Mouse (Mus musculus) CD4-positive, CD25-positive, alpha-beta regulatory T cell, adult 4 months (primary cell): ENCODE results near the gene Slc16a4. TPM values are rescaled to one million over a fixed set of nuclear protein-coding genes. Genes with fewer than 3 reads are reported as not detected.
A peak's percentile ranks its signal among the peaks of the same experiment; 100 is the strongest.

ENCODE experiments used
- ATAC-seq: one replicate; pipeline ENCODE4 v1.8.0; 2017
- polyA plus RNA-seq, 2 experiments: library from polyadenylated mRNA; unstranded; fragments of 100-300 nt; shearing (Covaris generic); gene quantifications; one replicate each; pipeline ENCODE4 v1.2.1; 2017

The Slc16a4 gene
- 1 to 10 TPM; 1.5 to 1.9 TPM for polyA plus RNA-seq

DNA sequence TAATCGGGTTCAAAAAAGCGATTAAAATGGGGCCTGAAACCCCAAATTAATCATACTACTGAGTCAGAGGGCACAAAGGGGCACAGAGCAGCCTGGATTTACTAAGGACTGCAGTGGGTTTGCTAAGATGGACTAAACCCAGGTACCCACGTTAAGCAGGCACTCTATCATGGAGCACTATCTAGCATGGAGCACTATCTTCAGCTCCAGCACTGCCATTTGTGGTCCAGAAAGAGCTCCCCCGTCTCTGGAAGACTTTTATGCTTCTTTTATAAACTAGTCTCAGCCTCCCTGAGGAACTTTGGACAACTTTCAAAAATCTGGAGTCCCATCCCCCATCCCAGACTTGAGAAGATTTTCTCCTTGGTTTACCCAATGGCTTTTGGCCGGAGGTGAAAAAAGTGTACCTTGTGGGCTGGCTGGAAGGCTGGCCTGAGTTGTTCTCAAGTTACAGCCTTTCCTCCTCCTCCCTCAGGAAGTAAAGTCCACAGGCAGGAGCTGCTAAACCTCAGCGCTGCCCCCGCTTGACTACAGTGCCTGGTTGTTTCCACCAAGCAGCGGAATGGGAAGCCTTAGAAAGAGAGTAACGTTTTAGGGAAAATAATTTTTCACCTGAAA, at the start of gene Slc16a4:
Gene Slc16a4 (plus strand): TSS at position 467 of the 618 bp plus-strand sequence.
- ATAC-seq = no peak

GRCm38 (mm10) chr3:107241389-107242094, 49.5 kb upstream of the Slc16a4 start:
- no peak for ATAC-seq

GRCm38 (mm10) chr3:107246876-107247275, 44.2 kb upstream of the Slc16a4 start:
- no peak for ATAC-seq

GRCm38 (mm10) chr3:107249042-107249441, 42.0 kb upstream of the Slc16a4 start:
- no peak for ATAC-seq

GRCm38 (mm10) chr3:107250320-107250719, 40.7 kb upstream of the Slc16a4 start:
- no peak for ATAC-seq

DNA sequence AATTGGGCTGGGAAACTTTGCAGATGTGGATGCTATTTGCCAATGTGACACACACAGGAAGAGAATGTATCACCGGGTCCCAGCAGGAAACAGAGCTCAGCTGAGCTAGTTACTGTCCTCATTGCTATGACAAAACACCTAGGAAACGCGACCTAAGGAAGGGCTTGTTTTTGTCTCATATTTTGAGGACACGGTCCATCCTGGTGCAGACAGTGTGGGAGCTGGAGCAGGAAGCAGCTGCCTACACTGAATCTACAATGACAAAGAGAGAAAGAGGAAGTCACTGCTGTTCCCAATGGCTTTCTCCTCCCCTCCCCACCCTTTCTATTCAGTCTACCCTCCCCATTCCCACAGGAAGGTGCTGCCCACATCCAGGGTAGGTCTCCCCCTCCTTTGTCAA, 39.0 kb upstream of the Slc16a4 start:
- peak; percentile 53 for ATAC-seq

GRCm38 (mm10) chr3:107253925-107254324, 37.1 kb upstream of the Slc16a4 start:
- no peak for ATAC-seq

GRCm38 (mm10) chr3:107255992-107256391, 35.0 kb upstream of the Slc16a4 start:
- ATAC-seq = no peak

DNA sequence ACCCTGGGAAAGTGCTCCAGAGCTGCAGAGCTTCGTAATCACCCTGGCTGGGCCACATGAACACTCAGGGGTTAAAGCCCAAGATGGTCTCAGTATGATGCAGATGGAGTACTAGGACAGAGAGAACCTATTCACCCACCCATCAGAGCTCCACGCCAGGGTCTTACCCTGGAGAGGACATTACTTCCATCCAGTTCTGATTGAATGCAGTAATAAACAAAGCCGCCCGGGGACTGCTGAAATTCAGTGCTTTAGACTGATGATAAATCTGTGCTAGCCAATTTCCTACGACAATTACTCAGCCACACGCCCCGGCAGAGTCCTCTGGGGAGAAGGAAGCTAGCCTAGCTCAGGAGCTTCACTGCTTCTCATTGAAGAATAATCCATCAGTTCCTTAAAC, 34.3 kb upstream of the Slc16a4 start:
- no peak for ATAC-seq

DNA sequence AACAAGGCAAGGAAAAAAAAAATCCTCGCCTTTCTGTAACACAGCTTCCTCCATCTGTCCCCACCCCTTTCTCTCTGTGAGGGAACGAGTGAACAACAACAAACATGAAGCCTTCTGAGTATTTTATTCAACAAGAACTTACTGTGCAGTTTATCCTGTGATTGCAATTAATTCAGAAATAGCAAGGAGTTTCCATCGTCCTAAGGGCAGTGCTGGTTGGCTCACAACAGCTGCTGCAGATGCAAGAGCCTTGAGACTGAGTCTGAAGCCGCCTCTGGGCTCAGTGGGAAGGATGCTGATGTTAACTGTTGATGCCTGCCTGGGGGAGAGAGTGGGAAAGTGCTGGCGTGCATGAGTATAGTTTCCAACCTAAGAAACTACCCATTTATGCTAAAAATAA, 33.1 kb upstream of the Slc16a4 start:
- no peak for ATAC-seq

DNA sequence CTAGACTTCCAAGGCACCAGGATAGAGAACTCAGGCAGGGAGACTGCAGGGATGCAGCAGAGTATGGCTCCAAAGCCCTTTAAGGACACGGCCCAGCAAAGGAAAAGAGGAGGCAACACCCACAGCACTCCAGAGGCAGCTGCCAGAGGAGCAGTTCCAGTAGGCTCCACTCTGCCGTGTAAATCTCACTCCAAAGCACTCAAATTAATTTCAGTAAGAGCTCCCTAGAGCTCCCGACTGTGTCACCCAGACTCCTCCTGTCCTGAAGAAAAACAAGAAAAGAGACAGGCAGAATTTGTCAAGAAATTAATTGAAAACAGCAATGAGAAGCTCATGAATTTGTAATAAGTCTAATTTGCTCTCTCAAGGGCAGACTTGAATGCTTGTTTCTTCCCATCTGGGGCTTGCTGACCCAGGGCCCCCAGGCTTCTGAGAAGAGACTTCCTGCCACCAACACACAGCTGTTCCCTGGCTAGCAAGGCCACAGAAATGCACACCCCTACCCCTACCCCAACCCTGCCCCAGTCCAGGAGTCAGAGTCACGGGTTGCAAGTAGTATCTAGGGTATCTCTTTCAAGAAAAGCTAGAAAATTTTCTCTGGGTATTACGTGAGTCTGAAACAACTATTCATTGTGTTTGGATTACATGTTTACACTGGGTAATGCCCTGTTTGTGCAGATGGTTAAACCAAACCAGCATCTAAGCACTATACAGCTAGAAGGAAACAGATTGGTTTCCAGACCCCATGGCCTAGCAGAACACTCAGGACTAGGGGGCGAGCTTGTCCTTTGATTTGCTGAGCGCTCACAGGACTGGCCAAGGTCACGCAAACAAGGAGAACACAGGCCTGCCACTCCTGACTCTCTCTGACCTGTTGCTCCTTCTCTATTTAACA, 29.8 kb upstream of the Slc16a4 start:
- no peak for ATAC-seq

GRCm38 (mm10) chr3:107261851-107262165, 29.2 kb upstream of the Slc16a4 start:
- ATAC-seq = no peak

GRCm38 (mm10) chr3:107266814-107267345, 24.1 kb upstream of the Slc16a4 start:
- no peak for ATAC-seq

- ATAC-seq = no peak
Observed at GRCm38 (mm10) chr3:107272433-107272832, 18.6 kb upstream of the Slc16a4 start.

- peak; percentile 87 for ATAC-seq
Observed at GRCm38 (mm10) chr3:107273820-107274219, 17.2 kb upstream of the Slc16a4 start.

DNA sequence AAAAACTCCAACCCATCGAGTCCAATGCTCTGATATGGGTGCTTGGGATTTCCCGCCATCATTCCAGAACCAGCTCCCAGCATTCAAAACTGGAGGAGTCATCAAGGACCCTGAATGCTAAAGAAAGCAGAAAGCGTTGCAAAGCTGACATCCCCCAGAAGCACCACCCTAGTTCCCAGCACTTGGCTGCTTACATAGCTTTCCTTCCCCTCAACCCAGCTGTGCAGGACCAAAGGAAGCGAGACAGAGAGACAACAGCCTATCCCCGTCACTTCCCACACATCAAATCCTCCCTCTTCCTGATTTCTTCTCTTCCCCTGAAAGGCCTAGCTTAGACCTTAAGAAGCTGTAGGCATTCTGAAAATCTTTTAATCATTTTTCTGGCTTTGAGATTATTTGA, 15.7 kb upstream of the Slc16a4 start:
- no peak for ATAC-seq

- no peak for ATAC-seq
Observed at GRCm38 (mm10) chr3:107275996-107276395, 15.0 kb upstream of the Slc16a4 start.

DNA sequence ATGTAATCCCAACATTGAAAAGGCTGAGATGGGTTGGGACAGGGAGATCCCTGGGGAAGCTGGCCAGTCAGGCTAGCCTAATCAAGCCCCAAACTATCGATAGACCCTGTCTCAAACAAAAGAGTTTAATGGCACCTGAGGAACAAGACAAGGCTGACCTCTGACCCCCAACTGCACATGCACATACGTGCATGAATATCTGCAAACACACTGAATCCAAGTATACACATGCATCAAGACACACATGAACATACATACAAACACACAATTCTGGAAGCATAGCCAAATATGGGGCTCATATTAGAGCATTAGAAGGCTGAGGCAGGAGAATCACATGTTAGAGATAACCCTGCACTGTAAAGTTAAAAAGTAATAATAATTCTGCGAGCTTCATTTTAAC, 14.4 kb upstream of the Slc16a4 start:
- no peak for ATAC-seq

- peak; percentile 90 for ATAC-seq
Observed at GRCm38 (mm10) chr3:107278479-107279269, 12.4 kb upstream of the Slc16a4 start, which contains the start of gene Lamtor5. TSS of gene Lamtor5 (plus strand) at chr3:107278858.

- no peak for ATAC-seq
Observed at GRCm38 (mm10) chr3:107286123-107286522, 4.9 kb upstream of the Slc16a4 start.

DNA sequence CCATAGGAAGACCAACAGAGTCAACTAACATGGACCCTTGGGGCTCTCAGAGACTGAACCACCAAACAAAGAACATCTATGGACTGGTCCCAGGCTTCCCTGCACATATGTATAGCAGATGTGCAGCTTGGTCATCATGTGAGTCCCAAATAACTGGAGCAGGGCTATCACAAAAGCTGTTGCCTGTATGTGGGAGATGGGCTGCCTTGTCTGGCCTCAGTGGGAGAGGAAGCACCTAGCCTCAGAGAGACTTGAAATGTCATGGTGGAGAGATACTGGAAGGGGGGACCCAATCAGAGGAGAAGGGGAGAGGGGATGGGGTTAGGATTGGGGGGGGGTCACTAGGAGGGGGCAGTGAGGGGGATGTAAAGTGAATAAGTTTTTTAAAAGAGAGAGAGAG, 3.7 kb upstream of the Slc16a4 start:
- ATAC-seq = no peak

GRCm38 (mm10) chr3:107295672-107296360, 4.8 kb downstream of the Slc16a4 start:
- ATAC-seq = no peak
